Mouse (Mus musculus): ENCODE measurements around the gene Cdkal1. TPM values are rescaled to one million over a fixed set of nuclear protein-coding genes. Genes with fewer than 3 reads are reported as not detected.

Cdkal1 gene
- total RNA-seq, 2 experiments from 2014 or later, result 27.6 to 32.1 TPM

DNA sequence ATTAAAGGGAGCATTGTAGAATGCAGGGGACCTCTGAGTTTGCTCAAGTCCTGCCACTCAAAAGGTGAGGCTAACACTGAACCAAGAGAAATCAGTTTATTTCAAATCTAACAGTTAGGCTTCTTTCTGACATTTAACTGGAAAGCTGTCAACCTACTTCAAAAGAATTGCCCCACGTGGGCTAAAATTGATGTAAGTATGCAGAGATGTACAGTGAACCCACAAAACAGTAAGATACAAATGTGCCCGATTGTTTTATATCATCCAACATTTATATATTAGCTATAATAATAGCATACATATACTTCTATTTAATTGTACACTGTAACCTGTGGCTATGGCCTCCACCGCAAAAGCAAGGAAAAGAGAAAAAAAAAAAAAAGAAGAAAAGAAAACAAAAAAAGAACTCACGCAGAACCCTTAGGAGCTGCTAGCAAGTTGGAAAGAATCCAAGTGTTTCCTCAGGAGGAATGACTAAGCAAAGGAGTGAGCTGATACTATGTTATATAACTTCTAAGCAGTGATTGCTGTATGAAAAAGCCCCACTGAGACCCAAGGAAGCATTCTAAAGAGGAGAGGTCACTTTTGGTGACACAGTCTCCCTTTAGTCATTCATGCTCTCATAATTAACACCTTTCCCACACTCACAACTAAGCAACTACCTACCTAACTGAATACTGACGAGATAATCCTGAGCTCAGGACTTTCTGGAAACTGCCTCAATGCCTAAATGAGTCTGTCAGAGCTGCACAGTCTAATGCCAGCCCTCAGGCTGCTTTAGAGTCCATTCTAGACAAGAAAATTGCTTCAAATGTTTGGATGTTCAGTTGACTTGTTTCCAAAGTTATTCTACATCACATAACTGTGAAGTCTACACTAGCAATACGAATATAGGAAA lies 352.1 kb downstream of the Cdkal1 start:
- DNase-seq (ENCODE audit: low spot score), result peak; percentile 57

DNA sequence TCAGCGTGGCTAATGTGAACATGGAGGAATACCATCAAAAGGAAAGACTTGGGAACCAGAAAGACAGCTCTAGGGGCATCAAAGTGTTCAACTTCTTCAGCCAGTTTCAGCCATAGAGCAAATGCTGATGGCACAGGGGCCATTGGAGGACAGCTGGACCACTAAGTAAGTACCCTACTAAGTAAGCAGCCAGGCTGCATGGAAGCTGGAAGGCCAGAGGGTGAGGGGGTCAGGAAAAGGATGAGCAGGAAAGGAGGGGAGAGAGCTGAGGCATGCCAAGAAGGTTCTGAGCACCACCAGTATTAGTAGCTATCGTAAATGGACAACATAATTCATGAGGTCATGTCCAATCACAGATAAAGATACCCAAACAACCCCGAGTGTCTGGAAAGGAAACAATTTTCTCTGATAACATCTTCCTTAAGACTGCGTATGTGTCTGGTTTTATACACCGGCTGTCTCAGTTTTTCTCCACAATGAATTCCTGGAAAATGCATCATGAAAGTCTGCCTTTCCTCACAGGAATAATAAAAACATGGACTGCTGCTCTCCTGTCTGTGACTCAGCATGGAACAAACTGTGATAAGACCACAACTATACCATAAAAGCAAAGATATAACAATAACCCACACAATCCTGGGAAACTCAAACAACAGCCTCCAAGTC lies 352.9 kb downstream of the Cdkal1 start:
- DNase-seq (ENCODE audit: low spot score), result no peak

DNA sequence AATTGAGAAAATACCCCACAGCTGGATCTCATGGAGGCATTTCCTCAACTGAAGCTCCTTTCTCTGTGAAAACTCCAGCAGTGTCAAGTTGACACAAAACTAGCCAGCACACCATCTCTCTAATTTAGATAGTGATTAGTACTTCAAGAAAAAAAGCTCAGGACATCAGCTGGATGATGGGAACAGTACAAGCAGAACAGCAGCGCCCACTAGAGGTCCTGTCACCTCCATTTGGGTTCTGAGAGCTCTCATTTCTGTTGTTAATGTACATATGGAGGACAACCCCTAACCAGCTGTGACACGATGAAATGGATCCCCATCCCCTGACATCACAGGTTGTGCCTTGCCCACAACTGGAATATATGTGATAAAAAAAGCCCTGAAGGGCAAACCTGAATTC lies 354.3 kb downstream of the Cdkal1 start:
- DNase-seq (ENCODE audit: low spot score), result no peak

DNA sequence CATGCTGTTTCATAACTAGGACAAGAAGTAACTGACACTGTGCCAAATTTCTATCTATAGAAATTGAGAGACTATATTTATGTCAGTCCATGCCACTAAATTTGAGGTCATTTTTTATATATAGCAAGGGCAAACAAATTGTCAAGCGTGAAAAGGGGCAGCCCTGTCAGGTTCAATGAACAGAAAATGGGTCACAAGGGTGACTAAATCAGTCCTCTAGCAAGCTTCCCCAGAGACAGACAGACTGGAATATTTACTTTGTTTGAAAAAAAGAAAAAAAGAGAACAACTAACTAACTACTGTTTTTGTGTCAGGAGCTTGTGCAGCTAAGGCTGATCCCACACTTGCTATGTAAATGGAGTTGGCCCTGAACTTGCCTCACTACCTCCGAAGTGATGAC lies 355.7 kb downstream of the Cdkal1 start:
- DNase-seq (ENCODE audit: low spot score), result no peak

DNA sequence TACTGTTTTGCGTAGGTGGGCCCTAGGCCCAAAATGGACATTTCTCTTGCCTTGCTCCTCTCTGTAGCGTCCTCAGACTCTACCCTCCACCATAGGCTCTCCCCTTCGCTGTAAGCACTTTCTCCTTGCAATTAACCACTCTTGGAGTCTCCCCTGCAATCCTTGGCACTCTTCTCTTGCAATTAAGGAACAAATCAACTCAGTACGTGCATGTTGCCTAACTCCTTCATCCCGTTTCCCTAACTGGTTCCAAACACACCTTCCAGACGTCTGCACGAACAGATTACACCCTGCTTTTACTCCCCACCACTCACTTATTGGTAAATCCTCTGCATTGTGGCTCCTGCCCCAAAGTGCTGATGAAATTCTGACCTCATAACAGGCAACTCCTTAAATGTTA lies 358.2 kb downstream of the Cdkal1 start:
- no peak for DNase-seq (ENCODE audit: low spot score)

DNA sequence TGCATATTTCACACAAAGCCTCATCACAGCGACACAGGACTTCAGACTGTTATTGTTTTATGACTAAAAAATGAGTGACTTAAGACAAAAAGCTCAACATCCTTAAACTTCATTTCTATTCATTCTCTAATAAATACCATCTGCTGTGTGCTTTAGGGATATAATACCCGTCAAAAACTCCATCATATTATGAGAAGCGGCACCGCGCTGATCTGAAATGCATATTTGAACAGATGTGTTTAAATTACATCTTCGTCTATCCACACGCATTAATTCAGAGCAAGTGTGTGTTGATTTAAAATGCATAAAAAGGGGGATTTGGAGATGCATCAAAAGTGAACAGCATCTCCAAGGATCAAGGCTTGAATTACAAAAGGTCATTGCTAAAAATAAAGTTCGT lies 365.1 kb downstream of the Cdkal1 start:
- DNase-seq (ENCODE audit: low spot score), result no peak

DNA sequence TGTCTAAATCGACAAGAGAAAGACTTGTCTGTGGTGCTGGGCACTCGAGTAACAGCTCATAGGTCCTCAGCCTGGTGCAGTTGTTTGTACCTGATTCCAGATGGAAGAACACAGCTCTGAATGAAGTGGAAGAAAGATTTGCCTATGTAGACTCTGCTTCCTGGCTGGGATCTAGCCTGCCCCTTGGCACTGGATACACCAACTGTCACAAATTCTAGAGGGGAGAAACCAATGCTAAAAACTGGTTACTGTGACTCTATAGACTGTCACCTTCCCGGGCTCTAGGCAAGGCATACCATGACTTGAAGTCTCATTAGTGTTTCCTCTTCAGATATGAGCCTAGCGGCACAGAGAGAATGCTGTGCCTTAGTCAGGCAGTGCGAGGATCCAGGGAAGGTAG lies 366.0 kb downstream of the Cdkal1 start:
- no peak for DNase-seq (ENCODE audit: low spot score)

DNA sequence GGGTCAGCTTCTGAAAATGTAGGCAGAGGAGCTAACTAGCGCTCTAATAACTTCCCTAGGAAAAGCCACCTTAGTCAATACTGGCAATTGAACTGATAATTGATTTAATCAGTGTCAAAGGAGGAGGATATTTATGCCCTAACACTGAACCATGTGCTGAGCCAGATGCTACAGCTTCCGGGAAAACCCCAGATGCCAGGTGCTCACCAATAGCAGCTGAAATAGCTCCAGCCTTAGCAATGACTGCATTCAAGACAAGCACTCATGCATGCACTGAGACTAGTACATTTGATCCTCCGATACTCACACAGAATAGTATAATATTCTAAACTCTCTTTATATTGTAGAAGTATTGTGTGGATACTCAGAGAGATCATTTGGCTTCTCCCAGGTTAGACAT lies 368.8 kb downstream of the Cdkal1 start:
- no peak for DNase-seq (ENCODE audit: low spot score)

DNA sequence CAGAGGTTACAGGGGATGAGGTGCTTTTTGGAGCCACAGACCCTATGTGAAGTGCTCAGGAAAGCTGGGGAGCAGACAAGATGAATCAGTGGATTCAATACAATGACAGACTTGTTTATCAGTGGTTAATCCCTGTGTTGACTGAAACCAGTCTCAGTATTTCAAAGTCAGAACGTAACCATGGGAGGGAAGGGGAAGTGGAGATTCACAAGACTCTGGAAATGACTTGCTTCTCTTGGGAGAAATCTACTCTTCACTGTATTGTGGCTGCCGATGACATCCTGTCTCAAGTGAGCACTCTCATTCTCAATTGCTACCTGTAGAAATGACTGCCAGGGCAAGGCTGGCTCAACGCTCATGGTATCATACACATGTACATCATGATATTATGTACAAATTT lies 371.5 kb downstream of the Cdkal1 start:
- no peak for DNase-seq (ENCODE audit: low spot score)

DNA sequence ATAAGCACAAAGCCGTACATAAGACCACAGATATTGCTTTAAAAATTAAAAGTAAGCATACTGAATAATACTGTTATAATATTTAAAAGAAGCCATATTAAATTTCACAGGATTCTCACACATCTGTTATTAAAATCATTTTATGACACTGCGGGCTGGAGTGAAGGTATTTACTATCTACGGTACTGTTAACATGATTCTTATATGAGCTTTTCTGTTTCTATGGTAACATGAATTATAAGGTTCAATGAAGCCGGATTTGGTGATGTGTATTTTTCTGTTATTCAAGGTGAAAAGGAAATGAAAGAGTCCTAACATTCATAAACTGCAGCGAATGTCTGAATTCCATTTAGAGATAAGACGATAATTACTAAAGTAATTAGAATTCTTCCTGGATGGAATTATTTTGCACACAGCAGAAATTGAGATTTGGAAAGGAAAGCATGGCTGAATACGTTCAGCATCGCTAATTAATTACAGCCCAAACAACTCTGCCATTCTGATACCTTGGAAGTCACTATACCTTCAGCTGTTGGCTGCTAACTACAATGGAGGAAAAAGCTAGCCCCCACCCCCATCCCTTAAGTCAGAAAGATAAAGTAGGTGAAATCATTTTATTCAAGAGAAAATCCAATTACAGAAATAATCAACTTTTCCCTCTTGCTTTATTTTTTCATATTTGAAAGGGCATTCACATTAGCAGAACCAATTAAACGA lies 373.2 kb downstream of the Cdkal1 start:
- DNase-seq (ENCODE audit: low spot score), result no peak

DNA sequence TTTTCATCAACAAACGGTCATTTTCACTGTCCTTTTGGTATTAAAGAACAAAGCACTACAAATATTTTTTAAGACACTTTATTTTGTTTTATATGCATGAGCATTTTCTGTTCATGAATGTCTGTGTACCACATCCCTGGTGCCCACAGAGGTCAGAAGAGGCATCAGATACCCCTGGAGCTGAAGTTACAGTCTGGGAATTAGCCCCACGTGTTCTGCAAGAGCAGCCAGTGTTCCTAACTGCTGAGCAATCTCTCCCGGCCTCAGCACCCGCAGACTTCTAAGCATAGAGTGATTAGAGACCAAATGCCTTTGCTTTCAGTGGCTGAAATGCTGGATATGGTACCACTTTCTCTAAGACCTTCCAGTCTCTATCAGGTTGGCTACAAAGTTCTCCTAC lies 379.1 kb downstream of the Cdkal1 start:
- DNase-seq (ENCODE audit: low spot score), result no peak

DNA sequence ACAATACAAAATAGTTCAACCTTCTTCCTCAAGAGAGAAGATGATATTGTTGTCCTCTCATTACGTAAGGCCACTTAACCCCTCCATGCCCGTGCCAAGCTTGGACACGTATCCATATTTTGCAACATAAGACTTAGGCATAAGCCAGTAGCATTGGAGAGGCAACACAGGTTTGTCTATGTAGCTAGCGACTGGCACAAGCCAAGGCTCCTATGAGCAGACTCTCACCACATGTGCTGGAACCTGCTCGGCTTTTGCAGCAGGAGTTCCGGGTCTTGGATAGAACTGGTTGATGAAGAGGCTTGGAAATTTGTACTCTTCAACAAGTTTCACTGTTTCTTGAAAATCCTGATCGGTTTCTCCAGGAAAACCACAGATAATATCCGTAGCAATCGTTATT lies 381.2 kb downstream of the Cdkal1 start:
- DNase-seq (ENCODE audit: low spot score), result no peak

DNA sequence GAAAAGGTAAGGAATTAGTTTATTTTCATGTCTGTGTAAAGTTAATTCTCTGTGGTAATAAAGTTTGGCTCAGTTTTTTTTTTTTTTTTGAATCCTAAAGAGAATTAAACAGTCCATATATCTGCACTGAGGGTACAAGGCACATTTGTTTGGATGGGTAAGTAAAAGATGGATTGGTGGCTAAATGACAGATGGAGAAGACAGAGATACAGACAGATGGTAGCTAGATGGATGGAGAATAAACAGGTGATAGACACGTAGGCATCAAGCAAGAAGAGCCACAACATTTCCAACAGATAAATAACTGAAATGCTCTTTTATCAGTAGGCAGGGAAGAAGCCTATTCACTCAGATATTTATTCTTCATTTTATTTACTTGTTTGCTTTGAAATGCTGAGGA lies 381.7 kb downstream of the Cdkal1 start:
- DNase-seq (ENCODE audit: low spot score), result no peak

DNA sequence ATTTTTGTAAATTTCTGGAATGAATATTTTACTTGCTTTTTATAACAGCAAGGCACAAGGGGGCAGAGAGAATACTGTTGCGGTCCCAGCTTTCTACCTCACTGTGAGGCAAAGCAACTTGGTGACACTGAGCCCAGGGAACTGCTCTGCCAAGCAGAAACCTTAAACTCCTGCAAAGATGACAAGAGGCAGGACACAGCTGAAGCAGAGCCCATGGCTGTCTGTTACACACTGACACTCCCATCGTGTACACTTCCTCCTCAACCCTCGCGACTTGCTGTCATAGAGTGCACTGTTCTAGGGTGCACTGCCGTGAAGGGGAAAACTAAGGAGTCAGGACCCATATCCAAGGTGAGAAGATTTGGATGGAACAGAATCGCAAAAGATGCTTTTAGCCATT lies 393.2 kb downstream of the Cdkal1 start:
- DNase-seq (ENCODE audit: low spot score), result peak; percentile 57

DNA sequence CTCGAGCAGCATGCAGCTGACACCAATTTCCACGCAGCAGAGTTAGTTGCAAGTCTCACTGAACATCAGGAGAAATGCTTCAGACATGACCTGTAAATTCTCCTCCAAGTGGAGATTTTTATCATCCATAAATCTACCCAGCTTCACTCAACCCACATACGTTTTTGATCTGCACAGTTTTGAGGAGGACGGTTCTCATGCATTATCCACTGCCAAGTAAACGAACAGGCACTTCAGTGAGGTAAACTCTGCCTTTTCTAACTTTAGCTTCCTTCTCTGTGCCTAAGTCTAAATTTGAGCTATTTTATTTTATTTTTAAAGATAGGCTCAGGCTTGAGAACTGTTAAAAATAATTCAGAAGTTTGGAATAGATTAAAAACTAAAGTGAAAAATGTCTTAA lies 394.7 kb downstream of the Cdkal1 start:
- no peak for DNase-seq (ENCODE audit: low spot score)

DNA sequence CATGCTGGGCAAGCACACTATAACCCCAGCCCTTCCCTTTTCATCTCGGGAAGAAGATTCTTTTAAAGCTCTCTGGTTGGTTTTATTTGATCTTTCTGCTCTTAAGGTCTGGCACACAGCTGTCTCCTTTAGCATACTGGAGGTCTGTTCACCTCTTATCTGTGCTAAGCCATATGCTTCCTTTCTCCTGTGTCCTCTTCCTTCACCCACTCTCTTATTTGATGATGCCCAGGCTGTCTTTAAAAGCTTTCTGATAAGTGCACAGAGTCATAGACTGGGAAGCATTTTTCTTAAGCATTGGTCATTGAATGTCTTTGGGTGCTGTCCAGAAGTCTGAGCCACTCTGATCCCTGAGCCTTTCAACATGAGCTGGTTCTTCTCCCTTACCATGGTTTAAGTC lies 397.1 kb downstream of the Cdkal1 start:
- no peak for DNase-seq (ENCODE audit: low spot score)

DNA sequence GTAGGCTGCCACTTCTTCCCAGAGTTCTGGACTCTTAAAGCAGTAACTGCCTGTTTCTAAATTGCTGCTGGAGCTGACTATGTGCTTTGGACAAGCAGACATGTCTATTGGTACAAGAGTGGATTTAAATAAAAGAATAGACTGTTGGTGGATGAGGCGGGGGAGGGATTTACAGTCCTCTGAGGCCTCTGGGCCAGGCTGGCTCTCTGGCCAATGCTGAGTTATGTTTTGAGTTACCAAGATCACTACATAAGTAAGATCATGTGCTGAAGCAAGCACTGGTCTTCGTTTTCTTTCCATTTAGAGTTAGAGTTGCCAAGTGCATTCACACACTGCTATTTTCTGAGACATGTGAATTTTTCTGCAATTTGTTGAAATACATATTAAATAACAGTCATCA lies 418.4 kb downstream of the Cdkal1 start:
- DNase-seq (ENCODE audit: low spot score), result no peak

DNA sequence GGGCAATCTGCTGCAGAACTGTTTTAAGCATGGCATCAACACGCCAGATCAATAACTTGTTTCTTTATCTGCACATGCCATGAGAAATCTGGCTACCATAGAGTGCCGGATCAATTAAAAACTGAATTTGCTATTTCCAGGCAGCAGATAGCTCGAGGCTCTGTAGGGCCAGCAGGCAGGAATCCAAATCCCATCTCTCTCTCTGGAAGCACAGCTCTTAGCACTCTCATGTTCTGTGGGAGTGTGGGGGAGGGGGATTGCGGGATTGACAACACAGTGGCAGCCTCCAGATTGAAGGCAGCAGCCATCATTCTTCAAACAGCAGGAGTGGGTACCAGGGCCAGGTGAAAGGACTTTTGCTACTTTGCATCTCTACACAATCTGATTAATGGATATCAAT lies 420.7 kb downstream of the Cdkal1 start:
- no peak for DNase-seq (ENCODE audit: low spot score)

DNA sequence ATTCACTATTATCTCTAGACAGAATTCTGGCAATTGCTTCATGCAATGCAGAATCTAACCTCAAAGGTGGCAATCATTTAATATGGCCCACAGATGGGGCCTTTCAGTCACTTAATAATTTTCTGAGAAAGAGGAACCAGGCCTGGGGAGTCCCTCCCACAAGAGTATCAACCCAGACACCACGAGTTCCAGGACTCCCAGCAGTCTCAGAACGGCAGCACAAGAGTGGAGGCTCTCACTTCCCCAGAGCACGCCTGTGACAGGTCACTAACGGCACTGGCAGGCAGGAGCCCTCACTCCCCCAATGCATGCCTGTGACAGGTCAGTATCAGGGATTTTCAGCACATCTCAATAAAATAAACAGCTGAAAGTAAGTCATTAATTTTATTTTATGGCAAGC lies 424.6 kb downstream of the Cdkal1 start:
- DNase-seq (ENCODE audit: low spot score), result no peak

DNA sequence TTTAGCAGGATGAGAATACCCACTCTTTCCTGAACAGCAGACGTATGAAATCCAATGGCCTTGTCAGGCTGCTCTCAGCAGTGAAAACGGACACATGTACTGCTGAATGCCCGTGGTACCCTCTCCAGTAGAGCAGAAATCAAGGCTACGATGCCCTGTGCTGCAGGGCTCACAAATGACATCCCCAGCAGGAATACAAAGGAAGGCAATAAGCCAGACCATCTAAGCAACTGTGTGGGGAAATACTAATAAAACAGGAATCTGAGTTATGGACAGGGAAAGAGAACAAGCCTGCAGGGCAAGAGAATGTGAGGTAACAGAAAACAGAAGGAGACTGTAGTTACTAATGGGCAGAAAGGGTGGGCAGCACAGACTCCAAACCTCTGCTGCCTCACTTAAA lies 425.6 kb downstream of the Cdkal1 start:
- no peak for DNase-seq (ENCODE audit: low spot score)

DNA sequence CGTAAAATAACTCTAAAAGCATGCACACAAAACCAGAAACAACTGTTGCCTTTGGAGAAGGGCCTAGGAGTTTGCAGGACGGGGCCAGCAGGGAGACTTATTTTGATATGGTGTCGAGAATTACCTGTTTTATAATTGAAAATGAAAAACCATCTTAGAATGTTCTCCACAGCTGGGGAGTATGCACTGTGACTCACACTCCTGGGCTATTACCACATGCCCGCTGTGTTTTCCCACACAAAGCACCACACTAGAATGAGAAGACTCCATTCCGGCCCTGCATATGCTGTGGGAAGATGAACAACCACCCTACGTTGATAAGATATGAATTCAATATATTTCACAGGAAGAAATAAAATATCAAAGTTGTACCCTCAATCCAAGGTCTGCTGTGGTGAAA lies 426.3 kb downstream of the Cdkal1 start:
- DNase-seq (ENCODE audit: low spot score), result no peak

DNA sequence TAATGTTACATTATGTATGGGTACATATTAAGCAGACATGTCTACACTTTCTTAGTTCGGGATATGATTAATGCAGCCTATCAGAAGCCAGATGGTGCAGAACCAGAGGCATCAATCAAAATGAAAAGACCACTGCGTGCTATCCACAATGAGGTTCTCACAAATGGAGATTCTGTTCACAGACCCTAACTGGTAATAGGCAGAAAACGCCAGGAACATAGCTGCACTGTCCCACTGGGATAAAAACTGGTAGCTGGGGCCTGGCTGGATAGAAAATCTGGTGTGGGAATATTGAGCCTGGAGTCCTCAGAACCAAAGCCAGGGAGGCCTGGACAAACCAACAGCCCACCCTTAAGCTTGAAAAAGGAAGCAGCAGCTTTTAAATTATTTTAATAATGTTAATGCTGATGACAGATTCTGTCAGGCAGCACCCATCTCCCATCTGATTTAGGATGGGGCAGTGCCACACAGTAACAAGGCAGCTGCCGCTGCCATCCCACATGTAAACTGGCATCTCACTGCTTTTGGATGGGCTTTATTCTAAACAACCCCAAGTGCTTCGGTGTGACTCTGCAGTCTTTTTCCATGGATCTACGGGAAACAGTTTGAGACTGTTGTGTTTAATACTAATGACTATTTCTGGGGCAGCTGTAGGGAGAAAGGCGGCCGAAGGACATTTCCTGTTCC lies 438.9 kb downstream of the Cdkal1 start:
- DNase-seq (ENCODE audit: low spot score), result no peak
